Mouse (Mus musculus) CH12.LX (cell line): Measurements from ENCODE around the gene Pex13. TPM values are rescaled to one million over a fixed set of nuclear protein-coding genes. Genes with fewer than 3 reads are reported as not detected.

Source experiments
- DNase-seq: peaks from one replicate; pipeline ENCODE4 v3.0.0-alpha.2; 2013; ENCODE audit errors: extremely low read depth
- H3K27ac ChIP-seq: 2 replicates; pipeline ENCODE4 v1.5.1; 2012; ENCODE audit warnings: low read depth, mild to moderate bottlenecking, control low read depth, moderate library complexity; ENCODE audit not compliant: insufficient read depth
- H3K27me3 ChIP-seq: replicated peaks from 2 replicates; pipeline ENCODE3; 2012; ENCODE audit warnings: inconsistent platforms
- H3K36me3 ChIP-seq, 2 experiments: replicated peaks in 1 of 2; 2 replicates each; pipeline versions ENCODE3 to v1.6.1; 2012; ENCODE audit warnings: inconsistent platforms in 1 of 2, low read length in 1 of 2, mild to moderate bottlenecking in 1 of 2, mixed read lengths in 1 of 2, moderate library complexity in 1 of 2; ENCODE audit not compliant: control insufficient read depth in 1 of 2, insufficient read depth in 1 of 2
- H3K4me1 ChIP-seq, 2 experiments: 2 replicates each; pipeline ENCODE4 v1.6.1; 2012; ENCODE audit warnings: inconsistent platforms in 1 of 2, moderate library complexity in 1 of 2; ENCODE audit not compliant: insufficient read depth in 2 of 2, control insufficient read depth in 1 of 2
- H3K4me2 ChIP-seq: 2 replicates; pipeline ENCODE4 v1.6.1; 2012; ENCODE audit warnings: low read depth, mild to moderate bottlenecking, control low read depth; ENCODE audit not compliant: poor library complexity, insufficient read depth, severe bottlenecking
- H3K4me3 ChIP-seq, 3 experiments: fragments of 150-350 bp in 1 of 3; sonication (generic) in 1 of 3; replicated peaks in 1 of 3; 2 replicates each; pipeline versions ENCODE3 to v1.5.1; 2011 to 2012; ENCODE audit warnings: low read depth in 2 of 3, low read length in 2 of 3, mild to moderate bottlenecking in 2 of 3, moderate library complexity in 2 of 3, control low read depth in 1 of 3, improper control_type of control experiment in 1 of 3, inconsistent platforms in 1 of 3, mixed read lengths in 1 of 3; ENCODE audit not compliant: poor library complexity in 1 of 3
- H3K79me2 ChIP-seq: replicated peaks from 2 replicates; pipeline ENCODE4 v1.6.1; 2012; ENCODE audit warnings: mild to moderate bottlenecking, moderate library complexity; ENCODE audit not compliant: control insufficient read depth, poor library complexity, insufficient read depth, severe bottlenecking; ENCODE audit errors: extremely low read depth
- H3K9ac ChIP-seq: 2 replicates; pipeline ENCODE4 v1.6.1; 2012; ENCODE audit warnings: low read depth, mild to moderate bottlenecking, control low read depth, moderate library complexity; ENCODE audit not compliant: insufficient read depth
- H3K9me3 ChIP-seq: replicated peaks from 2 replicates; pipeline ENCODE3; 2012; ENCODE audit warnings: low read length, inconsistent platforms, mixed read lengths
- BHLHE40 ChIP-seq: IDR thresholded peaks from 2 replicates; pipeline ENCODE4 v1.6.1; 2011; ENCODE audit warnings: mild to moderate bottlenecking, low read depth, low read length, improper control_type of control experiment
- CHD1 ChIP-seq: IDR thresholded peaks from 2 replicates; pipeline ENCODE4 v1.6.1; 2012; ENCODE audit warnings: low read depth, low read length, improper control_type of control experiment, inconsistent platforms
- CHD2 ChIP-seq: IDR thresholded peaks from 2 replicates; pipeline ENCODE4 v1.6.1; 2011; ENCODE audit warnings: low read length, improper control_type of control experiment
- CTCF ChIP-seq, 2 experiments: IDR thresholded peaks in 1 of 2; conservative IDR thresholded peaks in 1 of 2; 2 replicates each; pipeline ENCODE4 v1.5.1; 2011 to 2012; ENCODE audit warnings: low read depth in 2 of 2, low read length in 2 of 2, improper control_type of control experiment in 1 of 2, inconsistent platforms in 1 of 2, mild to moderate bottlenecking in 1 of 2, moderate library complexity in 1 of 2
- E2F4 ChIP-seq: IDR thresholded peaks from 2 replicates; pipeline ENCODE4 v1.6.1; 2011; ENCODE audit warnings: low read depth, low read length, improper control_type of control experiment; ENCODE audit not compliant: insufficient replicate concordance
- ELF1 ChIP-seq: IDR thresholded peaks from 2 replicates; pipeline ENCODE4 v1.6.1; 2014; ENCODE audit warnings: low read depth, mild to moderate bottlenecking, inconsistent platforms, low read length, improper control_type of control experiment
- EP300 ChIP-seq: IDR thresholded peaks from 2 replicates; pipeline ENCODE4 v1.6.1; 2011; ENCODE audit warnings: low read length, improper control_type of control experiment
- ETS1 ChIP-seq: conservative IDR thresholded peaks from 2 replicates; pipeline ENCODE4 v1.6.1; 2012; ENCODE audit warnings: low read depth, mild to moderate bottlenecking, inconsistent platforms, low read length, improper control_type of control experiment, moderate library complexity
- GABPA ChIP-seq: IDR thresholded peaks from 2 replicates; pipeline ENCODE4 v1.6.1; 2012; ENCODE audit warnings: low read depth, low read length, improper control_type of control experiment, inconsistent platforms; ENCODE audit not compliant: insufficient replicate concordance
- HCFC1 ChIP-seq: IDR thresholded peaks from 2 replicates; pipeline ENCODE4 v1.6.1; 2012; ENCODE audit warnings: low read depth, mild to moderate bottlenecking, inconsistent platforms, low read length, improper control_type of control experiment
- IRF4 ChIP-seq: IDR thresholded peaks from 2 replicates; pipeline ENCODE4 v1.6.1; 2014; ENCODE audit warnings: low read depth, mild to moderate bottlenecking, inconsistent platforms, low read length, improper control_type of control experiment
- JUN ChIP-seq: IDR thresholded peaks from 2 replicates; pipeline ENCODE4 v1.6.1; 2011; ENCODE audit warnings: low read depth, mild to moderate bottlenecking, low read length, improper control_type of control experiment, moderate library complexity; ENCODE audit not compliant: insufficient read depth
- JUND ChIP-seq: conservative IDR thresholded peaks from 2 replicates; pipeline ENCODE4 v1.6.1; 2011; ENCODE audit warnings: low read depth, low read length, improper control_type of control experiment
- KAT2A ChIP-seq: IDR thresholded peaks from 2 replicates; pipeline ENCODE4 v1.6.1; 2012; ENCODE audit warnings: low read length, improper control_type of control experiment, inconsistent platforms; ENCODE audit not compliant: insufficient replicate concordance
- MAFK ChIP-seq: IDR thresholded peaks from 2 replicates; pipeline ENCODE4 v1.6.1; 2011; ENCODE audit warnings: low read length, improper control_type of control experiment; ENCODE audit not compliant: insufficient replicate concordance
- MAX ChIP-seq: IDR thresholded peaks from 2 replicates; pipeline ENCODE4 v1.6.1; 2011; ENCODE audit warnings: low read length, improper control_type of control experiment
- MAZ ChIP-seq: IDR thresholded peaks from 2 replicates; pipeline ENCODE4 v1.6.1; 2012; ENCODE audit warnings: low read depth, mild to moderate bottlenecking, inconsistent platforms, low read length, improper control_type of control experiment, moderate library complexity
- MEF2A ChIP-seq: IDR thresholded peaks from 2 replicates; pipeline ENCODE4 v1.6.1; 2014; ENCODE audit warnings: low read depth, mild to moderate bottlenecking, inconsistent platforms, low read length, improper control_type of control experiment, borderline replicate concordance
- MXI1 ChIP-seq: IDR thresholded peaks from 2 replicates; pipeline ENCODE4 v1.6.1; 2011; ENCODE audit warnings: mild to moderate bottlenecking, low read depth, low read length, improper control_type of control experiment
- MYC ChIP-seq: IDR thresholded peaks from 2 replicates; pipeline ENCODE4 v1.6.1; 2011; ENCODE audit warnings: low read depth, mild to moderate bottlenecking, improper control_type of control experiment, low read length
- NELFE ChIP-seq: IDR thresholded peaks from 2 replicates; pipeline ENCODE4 v1.6.1; 2011; ENCODE audit warnings: low read depth, low read length, improper control_type of control experiment
- NRF1 ChIP-seq: IDR thresholded peaks from 2 replicates; pipeline ENCODE4 v1.6.1; 2014; ENCODE audit warnings: low read depth, mild to moderate bottlenecking, inconsistent platforms, low read length, improper control_type of control experiment, moderate library complexity
- PAX5 ChIP-seq: IDR thresholded peaks from 2 replicates; pipeline ENCODE4 v1.6.1; 2012; ENCODE audit warnings: low read length, inconsistent platforms, mixed read lengths
- POLR2A ChIP-seq: IDR thresholded peaks from 2 replicates; pipeline ENCODE4 v1.6.1; 2011; ENCODE audit warnings: low read depth, mild to moderate bottlenecking, improper control_type of control experiment, low read length
- POLR2AphosphoS2 ChIP-seq: IDR thresholded peaks from 2 replicates; pipeline ENCODE4 v1.6.1; 2011; ENCODE audit warnings: low read depth, low read length, improper control_type of control experiment
- RAD21 ChIP-seq: IDR thresholded peaks from 2 replicates; pipeline ENCODE4 v1.6.1; 2011; ENCODE audit warnings: low read depth, mild to moderate bottlenecking, low read length, improper control_type of control experiment, moderate library complexity
- RCOR1 ChIP-seq: conservative IDR thresholded peaks from 2 replicates; pipeline ENCODE4 v1.6.1; 2012; ENCODE audit warnings: low read depth, mild to moderate bottlenecking, inconsistent platforms, low read length, improper control_type of control experiment
- SIN3A ChIP-seq: IDR thresholded peaks from 2 replicates; pipeline ENCODE4 v1.6.1; 2012; ENCODE audit warnings: low read length, improper control_type of control experiment, inconsistent platforms
- SMC3 ChIP-seq: IDR thresholded peaks from 2 replicates; pipeline ENCODE4 v1.6.1; 2011; ENCODE audit warnings: low read depth, low read length, improper control_type of control experiment
- TBP ChIP-seq: conservative IDR thresholded peaks from 2 replicates; pipeline ENCODE4 v1.6.1; 2011; ENCODE audit warnings: low read depth, low read length, improper control_type of control experiment
- TCF12 ChIP-seq: IDR thresholded peaks from 2 replicates; pipeline ENCODE4 v1.6.1; 2014; ENCODE audit warnings: low read depth, mild to moderate bottlenecking, inconsistent platforms, low read length, improper control_type of control experiment
- UBTF ChIP-seq: IDR thresholded peaks from 2 replicates; pipeline ENCODE4 v1.6.1; 2012; ENCODE audit warnings: low read depth, mild to moderate bottlenecking, inconsistent platforms, low read length, improper control_type of control experiment, moderate library complexity
- USF1 ChIP-seq: IDR thresholded peaks from 2 replicates; pipeline ENCODE4 v1.6.1; 2014; ENCODE audit warnings: low read depth, mild to moderate bottlenecking, inconsistent platforms, low read length, improper control_type of control experiment
- USF2 ChIP-seq: conservative IDR thresholded peaks from 2 replicates; pipeline ENCODE4 v1.6.1; 2011; ENCODE audit warnings: low read depth, low read length, improper control_type of control experiment
- ZC3H11A ChIP-seq: IDR thresholded peaks from 2 replicates; pipeline ENCODE4 v1.6.1; 2012; ENCODE audit warnings: low read depth, mild to moderate bottlenecking, inconsistent platforms, low read length, improper control_type of control experiment
- ZKSCAN1 ChIP-seq: IDR thresholded peaks from 2 replicates; pipeline ENCODE4 v1.6.1; 2012; ENCODE audit warnings: low read depth, inconsistent platforms, low read length, improper control_type of control experiment, borderline replicate concordance
- ZMIZ1 ChIP-seq: IDR thresholded peaks from 2 replicates; pipeline ENCODE4 v1.6.1; 2012; ENCODE audit warnings: low read depth, mild to moderate bottlenecking, inconsistent platforms, low read length, improper control_type of control experiment
- ZNF384 ChIP-seq: IDR thresholded peaks from 2 replicates; pipeline ENCODE4 v1.6.1; 2012; ENCODE audit warnings: low read depth, low read length, improper control_type of control experiment, inconsistent platforms
- dilution Hi-C: fragments of 300-500 bp; cut with MboI; formaldehyde crosslinking; loops from 2 replicates; pipeline ENCODE4 v1.14.3; 2020; ENCODE audit warnings: low sequenced_read_pairs; ENCODE audit not compliant: extremely low pct_unique_long_range_greater_than_20kb, extremely low pct_ligation_motif_present
- in situ Hi-C: fragments of 300-500 bp; cut with MboI; formaldehyde crosslinking; loops from 3 replicates; pipeline ENCODE4 v1.14.3; 2019; ENCODE audit warnings: low sequenced_read_pairs, low pct_ligation_motif_present, low pct_unique_long_range_greater_than_20kb, mixed read lengths
- polyA plus RNA-seq: library from polyadenylated mRNA; unstranded; fragments of >175 nt; gene quantifications from 2 replicates; pipeline ENCODE4 v1.2.1, GENCODE M21; 2012; ENCODE audit warnings: low read depth; ENCODE audit not compliant: insufficient read length
- total RNA-seq, 2 experiments: library from RNA; depleted of rRNA; stranded (reverse); fragments of 300-350 nt in 1 of 2; fragments of >200 nt in 1 of 2; gene quantifications; 2 replicates each; pipeline ENCODE4 v1.2.3; 2012 to 2014

The Pex13 gene
- total and polyA plus RNA-seq, 3 experiments: 20.4 to 42.7 (median 21.5) TPM

GRCm38 (mm10) chr11:23667128-23667527 is 1.4 kb upstream of the Pex13 start:
- Histone ChIP-seq H3K27me3 (no peaks in the 10 kb centered on the region), H3K27ac (no peak overlapping the region), H3K4me1 (peaks cover 4 to 29% of the 10 kb centered on the region in 2 experiments; a peak in 3 of 4 replicates), H3K36me3 (peaks cover 18 to 41% of the 10 kb centered on the region in 2 experiments), H3K9ac (peak overlapping the region; percentile 60)
- in situ Hi-C loops: no loop called here
- DNase-seq: peak; percentile 43
- TF ChIP-seq POLR2A (0 out of 2 replicates have a peak, but pooled peaks have one; percentile 13), EP300 (no peak), USF2 (no peak), MAZ (no peak), JUN (no peak), JUND (no peak), GABPA (no peak), CTCF (conservative IDR thresholded peaks at IDR 0.05 in 1 of 2, IDR thresholded peaks at IDR 0.05 in 1 of 2; ENCODE audit: low read depth in 2 of 2, low read length in 2 of 2) (no peak), KAT2A (no peak), MAFK (no peak), MXI1 (peak; percentile 97), ZKSCAN1 (no peak), HCFC1 (no peak), TBP (0 out of 2 replicates have a peak, but pooled peaks have one; percentile 10), CHD2 (no peak), PAX5 (no peak), MEF2A (no peak), POLR2AphosphoS2 (no peak), ELF1 (no peak), ETS1 (no peak), IRF4 (no peak), RAD21 (no peak), USF1 (no peak), ZNF384 (no peak), NRF1 (no peak), CHD1 (no peak), TCF12 (no peak), MAX (peak; percentile 94), ZMIZ1 (no peak), E2F4 (no peak), SIN3A (peak; percentile 87), UBTF (no peak), ZC3H11A (no peak), BHLHE40 (peak; percentile 89), NELFE (no peak), RCOR1 (no peak), SMC3 (no peak), MYC (peak; percentile 98)
- TF ChIP-seq, all 38 proteins: peak for 7
- H3K9me3 ChIP-seq: no peaks in the 10 kb centered on the region
- dilution Hi-C loops: no loop called here
- peak overlapping the region; percentile 35 to 88 (median 78) for H3K4me3 ChIP-seq
- H3K4me2 ChIP-seq: peak overlapping the region; percentile 100
- H3K79me2 ChIP-seq: peaks cover 41% of the 10 kb centered on the region
